Mouse (Mus musculus): Measurements from ENCODE around the gene Ubtd2. TPM values are rescaled to one million over a fixed set of nuclear protein-coding genes. Genes with fewer than 3 reads are reported as not detected.

The Ubtd2 gene
- total RNA-seq, 2 experiments from 2014 or later = 63.5 to 68.8 TPM

DNA sequence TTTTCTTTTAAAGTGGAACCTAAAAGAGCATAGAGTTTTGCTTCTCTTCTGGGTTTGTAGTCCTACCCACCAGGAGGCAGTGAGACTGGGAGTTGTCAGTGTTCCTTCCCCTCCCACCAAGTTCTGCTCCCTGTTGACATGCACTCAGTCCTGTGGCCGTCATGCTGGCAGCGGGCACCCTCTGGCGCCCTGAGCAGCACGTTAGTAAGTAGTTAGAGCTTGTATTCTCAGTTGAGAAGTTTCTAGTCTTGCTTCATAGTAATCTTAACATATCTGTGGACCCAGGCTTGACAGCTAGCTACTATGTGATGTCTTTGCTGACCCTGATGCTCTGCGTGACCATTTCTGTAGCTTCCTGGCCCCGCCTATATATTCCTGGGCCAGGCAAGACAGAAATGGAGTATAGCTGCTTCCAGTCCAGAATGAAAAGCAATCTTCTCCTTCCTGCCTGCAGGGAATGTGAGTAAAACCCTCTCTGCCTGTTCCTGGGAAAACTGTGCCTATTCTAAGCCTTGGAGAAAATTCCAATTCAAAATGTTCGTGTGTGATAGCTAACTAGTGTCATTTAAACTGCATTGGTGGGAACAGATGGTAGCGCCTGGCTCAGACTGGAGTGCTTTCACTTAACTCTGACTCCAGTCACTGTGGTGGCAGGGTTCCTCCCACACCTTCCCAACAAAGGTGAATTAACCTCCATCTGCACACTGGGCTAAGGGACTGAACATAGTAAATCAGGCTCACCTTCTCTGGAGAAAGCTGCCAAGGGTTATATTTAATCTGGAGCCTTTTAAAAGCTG lies 61.9 kb downstream of the Ubtd2 start:
- no peak for DNase-seq (ENCODE audit: low spot score in 2 of 2)

DNA sequence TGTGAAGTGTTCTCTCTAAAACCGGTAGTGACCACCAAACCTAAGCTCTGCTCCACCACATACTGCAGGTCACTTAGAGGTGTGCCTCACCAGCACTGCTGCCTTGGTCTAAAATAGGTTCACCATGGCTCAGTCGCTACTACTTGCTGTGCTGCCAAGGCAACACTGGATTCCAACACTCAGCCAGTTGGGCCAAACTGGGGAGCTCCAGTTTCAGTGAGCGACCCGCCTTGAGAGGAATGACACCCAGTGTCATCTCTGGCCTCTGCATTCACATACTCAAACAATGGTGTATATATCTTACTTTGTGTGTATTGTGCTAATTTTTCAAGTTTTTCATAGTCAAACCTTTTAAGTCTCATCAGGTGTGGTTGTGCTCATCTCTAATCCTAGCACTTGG lies 63.6 kb downstream of the Ubtd2 start:
- no peak for DNase-seq (ENCODE audit: low spot score in 2 of 2)

DNA sequence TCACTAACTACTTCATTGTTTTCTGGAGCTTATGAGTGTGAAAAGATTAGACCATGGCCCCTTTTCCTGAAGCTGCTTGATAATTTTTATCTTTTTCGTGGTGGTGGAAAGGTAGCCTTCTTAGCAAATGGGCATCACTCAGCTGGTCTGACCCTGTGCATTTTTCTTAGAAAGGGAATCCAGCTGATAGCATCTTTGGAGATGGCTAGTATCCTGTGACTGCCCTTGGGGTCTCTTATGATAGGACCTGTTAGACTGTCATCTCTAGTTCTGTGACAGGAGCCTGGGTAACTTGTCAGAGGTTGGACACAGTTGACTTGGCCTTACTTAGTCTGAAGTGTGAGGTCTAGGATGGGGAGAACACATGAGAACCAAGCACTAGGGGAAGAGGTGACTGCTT lies 64.2 kb downstream of the Ubtd2 start:
- DNase-seq (ENCODE audit: low spot score in 2 of 2) = no peak

DNA sequence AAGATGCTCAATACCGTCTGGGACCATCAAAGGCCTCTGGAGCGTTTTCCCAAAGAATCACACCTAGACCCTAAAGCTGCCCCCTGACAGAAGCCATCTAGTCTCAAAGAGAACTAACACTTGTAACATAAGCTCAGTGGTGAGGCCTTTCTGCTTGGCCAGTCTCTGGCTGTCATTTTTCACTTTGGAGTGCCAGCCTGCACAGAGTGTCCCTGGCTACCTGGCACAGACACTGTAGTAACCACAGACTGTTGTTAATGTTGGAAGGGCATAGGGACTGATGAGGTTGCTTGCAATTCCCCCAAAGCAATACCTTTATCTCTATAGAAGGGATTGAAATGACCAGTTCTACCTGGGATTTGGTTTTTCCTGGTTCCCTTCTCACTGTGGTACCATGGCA lies 66.1 kb downstream of the Ubtd2 start:
- no peak for DNase-seq (ENCODE audit: low spot score in 2 of 2)

DNA sequence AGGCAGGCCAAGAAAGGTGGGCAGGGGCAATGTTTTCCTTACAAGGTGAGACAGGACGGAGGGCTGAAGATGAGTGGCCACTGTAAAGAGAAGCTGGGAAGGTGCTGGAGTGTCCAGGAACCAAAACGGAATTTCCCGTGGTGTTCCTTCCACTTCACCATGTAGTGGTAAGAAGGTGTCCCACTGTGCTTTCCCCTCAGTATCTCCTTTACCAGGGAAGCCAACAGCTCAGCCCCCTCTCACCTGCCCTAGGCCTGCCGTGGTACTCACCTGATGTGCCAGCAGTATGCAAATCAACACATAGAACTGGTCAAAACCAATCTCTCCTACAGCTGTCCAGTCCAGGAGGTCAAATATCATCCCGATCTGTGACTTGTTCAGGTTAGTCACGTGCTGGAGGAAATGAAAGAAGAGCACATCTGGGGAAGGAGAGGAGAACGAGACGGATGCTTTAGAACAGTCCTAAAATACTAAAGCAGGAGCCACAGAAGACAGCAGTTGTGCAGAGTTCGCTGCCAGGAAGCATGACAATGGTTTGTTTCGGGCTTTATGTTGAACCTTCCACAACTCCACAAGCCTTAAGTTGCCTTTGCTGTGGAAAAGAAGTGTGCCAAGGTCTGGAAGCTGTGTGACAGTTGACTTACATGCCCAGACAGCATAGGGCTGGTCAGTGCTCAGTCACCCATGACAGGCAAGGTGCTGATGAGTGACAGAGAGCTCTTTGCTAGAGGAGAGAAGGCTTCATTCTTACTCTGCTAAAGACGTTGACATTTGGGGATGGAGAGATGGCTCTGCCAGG lies 69.2 kb downstream of the Ubtd2 start:
- DNase-seq (ENCODE audit: low spot score in 2 of 2) = no peak

DNA sequence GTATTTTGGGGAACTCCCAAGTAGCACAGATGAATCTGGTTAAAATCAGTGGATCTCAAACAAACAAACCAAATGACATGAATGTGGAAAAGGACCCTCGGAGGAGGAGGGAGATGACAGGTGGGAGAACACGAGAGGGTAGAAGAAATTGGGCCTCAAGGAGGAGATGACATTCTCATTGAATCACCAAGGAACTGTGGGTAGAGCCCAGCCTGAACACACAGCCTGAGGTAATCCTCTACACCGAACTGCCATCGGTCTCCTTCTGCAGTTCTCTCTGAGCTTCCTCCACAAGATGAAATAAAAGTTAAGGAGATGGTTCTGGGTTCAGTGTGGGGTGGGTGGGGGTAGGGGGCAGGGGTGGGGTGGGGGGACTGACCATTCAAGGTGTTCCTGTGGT lies 71.8 kb downstream of the Ubtd2 start:
- DNase-seq (ENCODE audit: low spot score in 2 of 2) = no peak

DNA sequence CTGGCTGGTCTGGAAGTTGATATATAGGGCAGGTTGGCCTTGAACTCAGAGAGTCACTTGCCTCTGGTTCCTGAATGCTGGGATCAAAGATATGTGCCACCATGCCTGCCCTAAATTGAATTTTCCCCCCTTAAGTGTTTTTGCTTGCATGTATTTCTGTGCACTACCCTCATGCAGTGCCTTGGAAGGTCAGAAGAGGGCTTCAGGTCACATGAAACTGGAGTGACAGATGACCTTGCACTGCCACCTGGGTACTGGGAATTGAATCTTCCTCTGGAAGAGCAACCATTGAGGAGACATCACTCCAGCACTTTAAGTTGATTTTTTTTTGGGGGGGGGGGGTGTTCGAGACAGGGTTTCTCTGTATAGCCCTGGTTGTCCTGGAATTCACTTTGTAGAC lies 75.0 kb downstream of the Ubtd2 start:
- DNase-seq (ENCODE audit: low spot score in 2 of 2) = no peak

DNA sequence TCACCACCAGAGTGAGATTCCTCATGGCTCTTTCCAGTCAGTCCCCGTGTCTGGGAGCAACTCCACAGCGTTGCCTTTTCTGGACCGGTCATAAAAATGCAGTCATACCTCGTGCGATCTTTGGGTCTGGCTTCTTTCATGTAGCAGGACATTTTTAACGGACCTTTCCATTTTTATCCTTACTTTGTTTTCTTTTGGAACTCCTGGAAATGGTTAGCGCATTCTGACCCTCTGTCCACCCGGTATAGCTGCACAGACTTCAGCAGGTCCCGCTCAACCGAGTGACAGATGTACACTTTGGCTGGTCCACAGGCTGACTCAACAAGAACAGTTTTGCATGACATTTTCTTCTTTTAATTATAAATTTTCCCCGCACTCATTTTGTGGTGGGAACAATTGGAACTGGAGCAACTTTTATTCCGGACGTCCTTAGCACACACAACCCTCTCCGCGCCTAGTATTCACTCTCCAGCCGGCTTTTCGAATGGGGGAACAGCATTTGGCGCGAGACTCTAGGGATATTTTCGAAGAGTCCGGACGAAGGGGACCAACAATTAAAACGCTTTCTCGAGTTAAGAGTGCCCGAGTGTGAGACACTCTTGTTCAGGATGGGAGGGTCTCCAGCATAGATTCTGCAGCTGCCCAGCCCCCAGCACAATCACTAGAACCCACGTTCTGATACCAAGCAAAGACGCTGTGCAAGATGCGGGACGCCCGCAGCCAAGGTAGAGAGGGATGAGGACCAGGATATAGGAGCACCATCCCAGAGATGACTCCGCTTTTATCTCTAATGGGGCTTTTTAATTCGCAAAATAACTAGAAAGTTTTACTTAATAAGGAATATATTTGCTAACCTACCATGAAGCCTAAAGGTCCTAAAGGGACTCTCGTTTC lies 76.9 kb downstream of the Ubtd2 start, which contains the start of gene Efcab9:
Efcab9 (minus strand) TSS at position 211 of the 894 bp plus-strand sequence.
- no peak for DNase-seq (ENCODE audit: low spot score in 2 of 2)

DNA sequence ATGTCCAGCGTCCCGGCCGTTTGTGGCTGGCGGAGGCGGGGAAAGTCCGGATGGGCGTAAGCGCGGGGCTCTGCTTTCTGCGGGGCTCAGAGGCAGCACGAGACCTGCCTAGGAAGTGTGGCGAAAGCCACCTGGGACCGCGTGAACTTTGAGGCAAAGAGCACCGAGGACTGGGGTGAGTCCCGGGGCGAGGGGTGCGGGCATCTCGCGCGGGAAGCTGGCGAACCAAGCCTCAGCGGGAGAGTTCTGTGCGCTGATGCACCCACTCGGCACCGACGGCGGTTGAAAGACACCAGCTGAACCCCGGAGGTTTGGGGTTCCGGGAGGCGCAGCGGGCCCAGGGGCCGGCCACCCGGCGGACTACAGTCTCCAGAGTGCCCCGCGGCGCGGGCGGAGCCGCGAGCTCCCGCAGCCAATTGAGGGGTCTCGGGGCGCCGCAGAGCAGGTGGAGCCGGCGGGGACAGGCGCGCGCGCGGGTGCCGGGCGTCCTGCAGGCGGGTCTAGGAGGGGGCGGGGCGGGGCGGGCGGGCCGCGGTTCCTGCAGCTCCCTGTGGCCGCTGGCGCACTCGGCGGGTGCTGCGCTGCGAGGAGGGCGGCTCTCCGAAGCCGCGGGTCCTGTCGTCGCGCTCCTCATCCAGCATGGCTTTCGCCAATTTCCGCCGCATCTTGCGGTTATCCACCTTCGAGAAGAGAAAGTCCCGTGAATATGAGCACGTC lies 77.8 kb downstream of the Ubtd2 start, which contains the start of gene Stk10:
Stk10 (plus strand) TSS at position 541 of the 717 bp plus-strand sequence.
- peak; percentile 83 to 89 for DNase-seq (ENCODE audit: low spot score in 2 of 2)

DNA sequence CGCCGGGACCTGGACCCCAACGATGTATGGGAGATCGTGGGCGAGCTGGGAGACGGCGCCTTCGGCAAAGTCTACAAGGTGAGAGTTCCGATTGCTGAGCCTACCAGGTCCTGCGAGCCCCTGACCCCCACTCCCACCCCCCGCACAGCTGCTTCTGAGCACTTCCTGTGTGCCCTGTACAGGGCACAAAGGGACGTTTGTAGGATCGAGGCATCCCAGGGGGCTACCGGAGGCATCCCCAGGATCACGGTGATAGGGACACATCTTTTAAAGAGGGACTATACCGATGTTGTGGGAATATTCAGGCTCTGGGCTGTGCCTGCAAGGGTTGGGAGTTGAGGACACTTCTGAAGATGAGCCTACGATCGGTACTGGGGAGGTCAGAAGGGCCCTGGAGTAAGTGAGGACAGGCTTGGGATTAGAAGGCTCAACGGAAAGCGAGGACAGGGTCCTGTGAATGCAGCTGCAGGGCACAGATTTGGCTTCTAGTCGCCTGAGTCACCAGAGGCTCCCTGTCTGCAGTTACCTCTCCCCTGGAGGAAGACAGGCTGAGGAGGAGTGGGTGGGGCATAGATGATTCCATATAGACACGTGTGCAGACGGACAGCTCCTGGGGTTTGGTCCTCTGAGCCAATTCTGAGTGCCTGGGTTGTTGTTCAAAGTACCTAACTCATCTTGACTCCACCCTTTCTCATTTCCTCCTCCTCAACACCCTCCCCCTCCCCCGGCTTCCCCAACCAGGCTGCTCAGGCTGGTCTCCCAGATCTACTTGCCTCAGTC lies 78.5 kb downstream of the Ubtd2 start:
- no peak for DNase-seq (ENCODE audit: low spot score in 2 of 2)

DNA sequence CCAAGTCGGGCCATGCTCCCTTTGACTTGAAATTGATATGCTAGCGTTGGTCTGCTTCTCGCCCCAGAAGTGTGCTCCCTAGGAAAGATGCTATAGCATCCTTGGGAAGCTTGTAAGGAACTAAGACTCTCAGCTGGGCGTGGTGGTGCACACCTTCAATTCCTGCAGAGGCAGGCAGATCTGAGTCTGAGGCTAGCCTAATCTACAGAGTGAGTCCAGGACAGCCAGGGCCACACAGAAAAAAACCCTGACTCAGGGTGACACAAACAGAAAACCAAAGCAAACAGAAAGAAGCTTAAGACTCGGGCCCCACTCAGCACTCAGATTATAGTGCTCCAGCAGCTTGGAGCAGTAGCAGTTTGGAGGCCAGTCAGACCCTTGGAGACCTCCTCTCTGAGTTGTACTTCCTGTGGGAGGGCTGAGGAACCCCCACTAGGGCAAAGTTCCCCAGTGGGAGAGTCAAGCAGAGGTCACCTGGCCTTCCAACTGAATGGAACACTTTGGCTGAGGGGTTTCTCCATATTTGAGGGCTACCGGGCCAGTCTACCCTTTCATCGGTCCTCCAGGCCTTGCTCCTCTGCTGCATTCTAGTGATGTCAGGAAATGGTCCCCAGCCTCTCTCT lies 79.4 kb downstream of the Ubtd2 start:
- DNase-seq (ENCODE audit: low spot score in 2 of 2) = no peak

DNA sequence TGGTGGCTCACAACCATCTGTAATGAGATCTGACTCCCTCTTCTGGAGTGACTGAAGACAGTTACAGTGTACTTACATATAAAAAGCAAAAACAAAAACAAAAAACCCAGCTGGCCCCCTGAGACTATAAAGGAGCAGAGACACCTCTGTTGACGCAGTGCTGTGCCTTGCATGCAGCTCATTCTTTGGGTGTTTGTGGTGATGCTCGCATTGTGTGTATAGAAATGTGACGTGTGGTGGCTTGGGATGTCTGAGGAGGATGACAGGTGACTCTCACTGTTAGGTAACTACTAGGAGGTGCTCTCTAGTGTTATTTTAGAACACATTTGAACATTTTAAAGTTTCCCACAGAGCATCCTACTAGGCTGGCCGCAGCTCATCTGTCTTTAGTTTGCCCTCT lies 80.5 kb downstream of the Ubtd2 start:
- DNase-seq (ENCODE audit: low spot score in 2 of 2) = no peak

DNA sequence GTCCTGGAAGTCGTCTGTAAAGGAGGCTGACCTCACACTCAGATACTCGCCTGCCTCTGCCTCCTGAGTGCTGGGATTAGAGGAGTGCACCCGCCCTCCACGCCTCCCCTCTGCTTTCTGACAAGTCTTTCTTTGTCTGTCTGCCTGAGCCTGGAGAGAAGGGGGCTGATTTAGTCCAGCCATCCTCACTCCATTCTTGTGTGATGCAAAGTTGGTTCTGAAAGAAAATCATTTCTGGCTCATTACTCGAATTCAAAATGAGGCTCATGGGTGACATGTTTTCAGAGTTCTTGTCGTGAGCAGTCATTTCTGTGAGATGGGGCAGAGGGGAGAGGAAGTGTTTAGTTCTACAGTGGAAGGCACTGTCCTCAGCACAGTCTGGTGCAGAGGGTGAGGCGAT lies 81.8 kb downstream of the Ubtd2 start:
- DNase-seq (ENCODE audit: low spot score in 2 of 2) = no peak

DNA sequence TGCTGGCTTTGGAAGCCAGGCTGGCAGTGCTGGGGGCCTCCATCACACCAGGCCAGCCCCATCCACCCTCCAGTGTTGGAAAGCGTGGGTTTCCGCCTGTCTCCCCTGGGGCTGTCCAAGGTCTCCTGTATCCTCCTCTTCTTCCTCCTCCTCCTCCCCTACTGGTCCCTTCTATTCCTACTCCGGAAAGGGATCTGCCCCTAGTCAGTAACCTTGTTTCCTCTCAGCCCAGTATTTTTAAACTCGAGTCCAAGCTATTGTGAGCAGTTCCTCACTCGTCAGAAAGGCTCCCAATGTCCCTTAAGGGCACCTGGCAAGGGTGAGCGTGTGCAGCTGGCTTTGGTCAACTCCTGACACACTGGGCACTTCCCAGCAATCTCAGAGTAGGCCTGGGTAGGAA lies 83.3 kb downstream of the Ubtd2 start:
- DNase-seq (ENCODE audit: low spot score in 2 of 2) = no peak

DNA sequence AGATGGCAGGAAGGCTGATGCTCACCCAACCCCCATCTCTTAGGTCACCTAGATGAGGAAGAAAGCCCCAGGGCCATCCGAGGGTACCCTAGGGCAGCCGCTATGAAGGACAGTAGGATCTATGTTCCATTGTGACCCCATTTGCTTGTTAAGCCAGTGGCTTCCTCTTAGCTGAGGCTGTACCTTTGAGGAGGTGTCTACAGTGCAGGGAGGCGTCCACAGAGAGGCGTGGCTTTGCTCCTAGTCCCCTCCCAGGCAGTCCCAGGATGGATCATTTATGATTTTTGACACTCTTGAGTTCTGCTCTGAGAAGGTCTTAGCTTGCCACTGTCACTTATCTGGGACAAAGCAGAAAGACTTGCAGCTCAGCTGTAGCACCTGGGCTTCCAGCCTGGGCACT lies 83.7 kb downstream of the Ubtd2 start:
- no peak for DNase-seq (ENCODE audit: low spot score in 2 of 2)

DNA sequence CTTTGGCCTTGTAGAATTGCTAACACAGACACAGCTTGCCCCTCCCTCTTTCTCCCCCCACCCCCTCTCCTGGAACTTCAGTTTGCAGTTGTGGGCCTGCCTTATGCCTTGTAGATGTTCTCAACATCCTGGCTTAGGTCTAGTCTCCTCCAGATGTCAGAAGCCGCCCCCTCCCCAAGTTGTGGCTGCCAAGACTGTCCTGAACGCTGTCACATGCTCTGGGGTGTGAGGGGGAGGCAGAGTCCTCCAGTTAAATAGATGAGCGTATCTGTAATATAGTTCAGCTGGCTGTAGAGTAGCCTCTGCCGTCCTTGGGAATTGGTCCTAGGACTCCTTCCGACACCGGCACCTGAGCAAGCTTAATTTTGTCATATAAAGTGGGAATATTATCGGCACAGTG lies 84.5 kb downstream of the Ubtd2 start:
- DNase-seq (ENCODE audit: low spot score in 2 of 2) = no peak

DNA sequence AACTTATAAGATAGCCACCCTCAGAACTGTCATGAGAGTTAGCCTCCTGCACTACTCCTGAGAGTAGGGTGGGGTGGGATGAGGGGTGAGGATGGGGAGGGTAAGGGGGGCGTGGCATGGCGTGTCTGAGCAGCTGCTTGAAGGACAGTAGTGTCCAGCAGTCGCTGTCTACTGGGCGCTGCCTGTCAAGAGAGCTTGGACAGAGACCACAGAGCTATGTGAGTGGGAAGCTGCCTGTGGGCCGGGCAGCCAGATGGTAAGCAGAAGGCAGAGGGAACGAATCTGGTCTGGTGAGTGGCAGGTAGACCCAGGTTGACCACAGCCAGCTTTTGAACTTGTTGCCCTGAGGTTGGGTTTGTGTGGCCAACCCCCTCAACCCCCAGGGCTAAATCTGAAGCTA lies 85.3 kb downstream of the Ubtd2 start:
- DNase-seq (ENCODE audit: low spot score in 2 of 2) = no peak

DNA sequence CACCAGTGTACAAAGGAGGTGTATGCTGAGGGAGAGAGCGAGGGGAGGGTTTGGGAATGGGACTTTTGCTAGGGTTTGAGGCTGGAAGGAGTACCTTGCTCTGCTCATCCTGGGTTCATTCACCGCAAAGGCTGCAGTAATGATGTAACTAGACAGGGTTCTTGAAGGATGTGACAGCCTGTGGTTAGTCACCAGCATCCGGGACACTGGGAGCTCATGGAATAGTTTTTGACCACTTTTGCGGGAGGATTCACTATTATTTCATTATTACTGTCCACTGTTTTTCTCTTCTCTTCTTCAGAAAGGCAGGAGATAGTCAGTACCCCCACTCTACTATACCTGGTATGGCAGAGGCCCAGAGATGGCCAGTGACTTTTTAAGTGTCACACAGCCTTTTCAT lies 87.0 kb downstream of the Ubtd2 start:
- DNase-seq (ENCODE audit: low spot score in 2 of 2) = no peak

DNA sequence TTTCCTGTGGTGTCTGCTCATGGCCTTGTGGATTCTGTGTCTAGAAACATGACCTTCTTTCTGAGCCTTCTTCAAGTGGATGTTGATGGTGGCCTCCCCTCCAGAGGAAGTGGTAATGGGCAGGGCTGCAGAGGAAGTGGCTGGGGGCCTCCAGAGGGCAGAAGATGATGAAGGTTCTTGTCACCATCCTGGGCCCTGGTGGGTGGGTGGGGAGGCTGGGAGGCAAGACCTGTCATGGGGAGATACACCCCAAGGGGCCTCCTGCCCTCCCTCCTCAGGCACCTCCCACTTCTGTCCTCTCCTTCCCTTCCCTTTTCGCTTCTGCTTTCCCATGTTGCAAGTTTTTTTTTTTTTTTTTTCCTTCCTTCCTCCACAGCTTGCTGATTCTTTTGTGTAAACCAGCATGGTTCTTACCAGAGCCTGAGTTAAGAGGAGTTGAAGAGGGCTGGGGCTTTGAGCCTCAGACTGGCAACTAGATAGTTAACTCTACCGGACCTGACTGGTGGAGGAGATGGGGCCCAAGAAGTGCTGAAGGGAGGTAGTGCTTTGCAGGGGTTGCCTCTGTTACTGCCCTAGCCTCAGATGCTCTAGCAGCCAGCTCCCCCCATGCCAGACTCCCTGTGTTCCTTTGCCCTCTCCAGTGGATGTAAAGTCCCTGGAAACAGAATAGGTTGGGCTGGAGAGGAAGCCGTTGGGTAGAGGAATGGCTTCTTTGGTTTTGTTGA lies 87.7 kb downstream of the Ubtd2 start:
- DNase-seq (ENCODE audit: low spot score in 2 of 2) = no peak

Data from gastrocnemius, postnatal 4 days (tissue).